Mouse (Mus musculus) spleen, adult 2 months (tissue): ENCODE data around the gene Snx12. TPM values are rescaled to one million over a fixed set of nuclear protein-coding genes. Genes with fewer than 3 reads are reported as not detected.
"Not testable (repeated sequence)": the region's sequence is repeated elsewhere in the genome, so short reads cannot be mapped to it uniquely, and the experiment has no call there.

Experiments
- DNase-seq, 2 experiments: peaks; one replicate each; pipeline versions ENCODE4 v3.0.0 to v3.0.0-alpha.2; 2012 to 2021; ENCODE audit warnings: low spot score in 2 of 2, low read depth in 1 of 2
- H3K27ac ChIP-seq: fragments of 200-500 bp; 2 replicates; pipeline ENCODE4 v1.5.1; 2012; ENCODE audit warnings: low read length, inconsistent platforms; ENCODE audit not compliant: insufficient read depth
- H3K27me3 ChIP-seq: fragments of 200-500 bp; 2 replicates; pipeline ENCODE4 v1.6.1; 2012; ENCODE audit warnings: mild to moderate bottlenecking, moderate library complexity, low read length, inconsistent platforms; ENCODE audit not compliant: control insufficient read depth, insufficient read depth
- H3K36me3 ChIP-seq: fragments of 200-500 bp; 2 replicates; pipeline ENCODE4 v1.6.1; 2012; ENCODE audit warnings: mild to moderate bottlenecking, low read length, inconsistent platforms; ENCODE audit not compliant: control insufficient read depth, insufficient read depth
- H3K4me1 ChIP-seq: fragments of 200-500 bp; 2 replicates; pipeline ENCODE4 v1.6.1; 2011; ENCODE audit warnings: inconsistent platforms; ENCODE audit not compliant: control insufficient read depth, insufficient read depth, insufficient read length
- H3K4me3 ChIP-seq: fragments of 200-500 bp; 2 replicates; pipeline ENCODE4 v1.5.1; 2011; ENCODE audit warnings: mild to moderate bottlenecking, inconsistent platforms; ENCODE audit not compliant: insufficient read depth, insufficient read length; ENCODE audit errors: extremely low read depth
- CTCF ChIP-seq: fragments of 200-500 bp; IDR thresholded peaks from 2 replicates; pipeline ENCODE4 v1.5.1; 2011; ENCODE audit warnings: mild to moderate bottlenecking, inconsistent platforms; ENCODE audit not compliant: insufficient read depth, insufficient read length, insufficient replicate concordance; ENCODE audit errors: extremely low read depth
- POLR2A ChIP-seq: fragments of 200-500 bp; IDR thresholded peaks from 2 replicates; pipeline ENCODE4 v1.6.1; 2011; ENCODE audit warnings: low read depth, low read length, inconsistent platforms
- WGBS: fragments of 180-500 bp; shearing (Covaris S2); methylation state at CpG from one replicate; pipeline ENCODE4 v1.1.7; 2018; 5-methylcytosine and 5-hydroxymethylcytosine counted together
- polyA plus RNA-seq: library from polyadenylated mRNA; depleted of rRNA; stranded (reverse); fragments of >200 nt; gene quantifications from 2 replicates; pipeline ENCODE4 v1.2.3, GENCODE M21; 2012

Snx12 gene
- polyA plus RNA-seq, 1 experiment: 11.9 TPM

GRCm38 (mm10) chrX:101126474-101126955 lies 95.8 kb downstream of the Snx12 start:
- Histone ChIP-seq H3K4me3 (no peak overlapping the region), H3K36me3 (no peaks in the 10 kb centered on the region), H3K4me1 (no peaks in the 10 kb centered on the region), H3K27ac (no peak overlapping the region), H3K27me3 (no peaks in the 10 kb centered on the region)
- WGBS: 70% methylated on average over 7 of the region's 7 CpGs
- no peak for DNase-seq
- TF ChIP-seq CTCF (no peak), POLR2A (no peak)

- no peak for DNase-seq
- no peak for TF ChIP-seq POLR2A
- TF ChIP-seq CTCF: no peak
- WGBS: 49% methylated on average over 1 of the region's 1 CpGs
- Histone ChIP-seq H3K27me3 (no peaks in the 10 kb centered on the region), H3K36me3 (no peaks in the 10 kb centered on the region), H3K27ac (no peak overlapping the region), H3K4me3 (no peak overlapping the region), H3K4me1 (no peaks in the 10 kb centered on the region)
These were observed 101.8 kb downstream of the Snx12 start for GRCm38 (mm10) chrX:101120546-101120945.

- WGBS: 60% methylated on average over 11 of the region's 11 CpGs
- DNase-seq: no peak
- TF ChIP-seq CTCF (no peak), POLR2A (no peak)
- H3K4me1 ChIP-seq: peaks cover 1% of the 10 kb centered on the region; the same call in 1 of the 2 replicates
- no peaks in the 10 kb centered on the region for H3K36me3 ChIP-seq
- H3K4me3 ChIP-seq: no peak within 1 kb of the TSS
- H3K27ac ChIP-seq: no peak within 1 kb of the TSS
- H3K27me3 ChIP-seq: peaks cover 1% of the 10 kb centered on the region; the same call in 1 of the 2 replicates
These were observed 136.4 kb downstream of the Snx12 start, which contains the start of gene Slc7a3 for GRCm38 (mm10) chrX:101085920-101086319. Gene Slc7a3, minus strand, starts transcription at chrX:101086020.

GRCm38 (mm10) chrX:101085211-101085610 lies 137.2 kb downstream of the Snx12 start:
- H3K36me3 ChIP-seq, H3K27ac ChIP-seq, H3K27me3 ChIP-seq, H3K4me1 ChIP-seq, DNase-seq, H3K4me3 ChIP-seq: not testable (repeated sequence)
- 24% methylated on average over 9 of the region's 9 CpGs for WGBS

- Histone ChIP-seq H3K4me3 (no peak overlapping the region), H3K27me3 (peaks cover 1% of the 10 kb centered on the region; the same call in 1 of the 2 replicates), H3K4me1 (peaks cover 1% of the 10 kb centered on the region; the same call in 1 of the 2 replicates), H3K27ac (no peak overlapping the region), H3K36me3 (no peaks in the 10 kb centered on the region)
- DNase-seq: no peak
- TF ChIP-seq POLR2A: no peak
- TF ChIP-seq CTCF: no peak
- 79% methylated on average over 2 of the region's 2 CpGs for WGBS
These were observed 138.2 kb downstream of the Snx12 start for GRCm38 (mm10) chrX:101084192-101084591.

- H3K4me1 ChIP-seq: no peaks in the 10 kb centered on the region
- WGBS: 69% methylated on average over 1 of the region's 1 CpGs
- H3K27me3 ChIP-seq: no peaks in the 10 kb centered on the region
- TF ChIP-seq CTCF (no peak), POLR2A (no peak)
- DNase-seq: no peak
- no peak overlapping the region for H3K27ac ChIP-seq
- H3K36me3 ChIP-seq: no peaks in the 10 kb centered on the region
- H3K4me3 ChIP-seq: no peak overlapping the region
These were observed 157.1 kb downstream of the Snx12 start for GRCm38 (mm10) chrX:101065245-101065644.

- Histone ChIP-seq H3K27ac (no peak overlapping the region), H3K36me3 (no peaks in the 10 kb centered on the region), H3K4me1 (no peaks in the 10 kb centered on the region), H3K4me3 (no peak overlapping the region), H3K27me3 (no peaks in the 10 kb centered on the region)
- 78% methylated on average over 2 of the region's 2 CpGs for WGBS
- TF ChIP-seq POLR2A (no peak), CTCF (no peak)
- DNase-seq: no peak
These were observed 158.9 kb downstream of the Snx12 start for GRCm38 (mm10) chrX:101063503-101063902.
